Mouse (Mus musculus) splenic B cell, adult 2 months (primary cell): ENCODE results near the gene Olfr806.

Experiments used
- DNase-seq: peaks from one replicate; pipeline ENCODE4 v3.0.0-alpha.2; 2011; ENCODE audit warnings: low read depth, low spot score
- H3K27me3 ChIP-seq: 2 replicates; pipeline ENCODE4 v1.6.1; 2012; ENCODE audit warnings: mild to moderate bottlenecking, low read length, moderate library complexity, mixed read lengths; ENCODE audit not compliant: control insufficient read depth, poor library complexity, insufficient read depth, severe bottlenecking
- H3K36me3 ChIP-seq: 2 replicates; pipeline ENCODE4 v1.6.1; 2012; ENCODE audit warnings: mild to moderate bottlenecking, low read length, moderate library complexity, mixed read lengths; ENCODE audit not compliant: control insufficient read depth, poor library complexity, insufficient read depth, severe bottlenecking

The Olfr806 gene

DNA sequence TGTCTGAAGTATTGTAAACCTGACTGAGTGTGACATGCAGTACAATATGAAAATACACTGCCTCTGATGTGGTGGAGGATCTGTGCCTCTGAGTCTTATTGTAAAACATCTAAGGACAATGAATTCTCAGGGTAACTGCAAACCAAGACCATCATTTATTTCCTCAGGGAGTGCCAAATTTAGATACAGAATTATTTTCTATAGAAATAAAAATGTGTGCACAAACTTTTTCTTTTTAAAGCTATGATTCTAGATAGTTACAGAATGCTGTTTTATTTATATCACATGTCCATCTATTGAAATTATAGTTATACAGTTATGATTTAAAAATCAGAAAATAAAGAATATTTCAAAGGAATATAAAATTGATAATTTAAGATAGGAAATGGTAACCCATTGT lies at the start of gene Olfr806:
Gene Olfr806 (minus strand): TSS at position 101 of the 400 bp plus-strand sequence.
- DNase-seq, result no peak
- H3K27me3 ChIP-seq, result no peaks in the 10 kb centered on the region

DNA sequence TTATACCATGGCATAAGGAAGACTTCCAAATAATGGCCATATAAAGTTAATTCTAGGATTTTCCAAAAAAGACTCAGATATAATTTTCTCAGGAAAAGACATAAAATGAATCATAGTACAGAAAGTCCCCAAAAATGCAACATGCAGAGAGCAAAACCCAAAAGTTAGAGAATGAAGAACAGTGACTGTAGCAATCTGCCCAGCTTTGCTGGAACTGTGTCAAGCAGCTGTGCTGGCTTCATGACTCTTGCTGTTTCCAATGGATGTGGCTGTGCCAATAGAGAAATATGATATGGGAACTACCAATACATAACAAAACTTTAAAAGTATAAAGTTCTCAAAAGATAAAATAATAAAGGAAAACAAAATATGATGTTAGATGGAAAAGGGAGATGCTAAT lies 36.4 kb upstream of the Olfr806 start:
- H3K27me3 ChIP-seq, result no peaks in the 10 kb centered on the region
- no peaks in the 10 kb centered on the region for H3K36me3 ChIP-seq
- DNase-seq, result no peak

More for the DNA sequence above, at the start of gene Olfr806:
- H3K36me3 ChIP-seq, result no peaks in the 10 kb centered on the region

DNA sequence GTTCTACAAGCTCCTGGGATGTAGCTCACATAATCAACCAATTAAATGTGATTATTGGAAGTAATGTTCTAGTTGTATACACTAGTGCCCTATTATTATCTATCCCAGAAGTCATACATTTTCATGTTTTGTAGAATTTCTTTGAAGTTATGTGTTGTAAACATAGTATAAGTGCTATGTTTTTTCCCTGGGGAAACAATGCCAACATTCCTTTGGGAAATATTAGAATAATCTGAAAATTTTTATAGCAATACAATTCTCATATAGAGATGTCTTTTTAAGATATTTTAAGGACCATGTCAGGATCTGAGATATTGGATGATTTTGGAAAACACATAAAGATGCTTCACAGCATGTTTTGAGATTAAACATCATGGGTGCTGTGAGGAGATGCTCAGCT lies 32.6 kb upstream of the Olfr806 start, which contains the start of gene Olfr809:
Gene Olfr809 (plus strand): TSS at position 301 of the 400 bp plus-strand sequence.
- no peaks in the 10 kb centered on the region for H3K27me3 ChIP-seq
- DNase-seq, result no peak
- H3K36me3 ChIP-seq, result no peaks in the 10 kb centered on the region

DNA sequence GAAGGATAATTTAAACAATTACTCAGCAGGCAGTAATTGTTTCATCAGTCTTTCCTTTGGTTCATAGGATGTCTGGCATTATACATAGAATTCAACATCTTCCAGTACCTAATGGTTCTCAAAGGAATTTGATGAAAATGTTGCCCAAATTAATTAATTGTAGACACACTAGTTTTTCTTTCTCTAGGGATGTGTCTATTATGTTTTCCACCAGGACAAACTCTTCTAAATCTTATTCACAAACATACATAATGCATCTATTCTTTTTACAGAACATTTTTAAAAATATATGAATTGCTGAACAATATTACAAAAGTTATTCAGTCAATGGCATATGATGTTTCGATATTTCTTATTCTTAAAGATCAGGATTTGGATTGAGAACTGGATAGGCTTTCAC lies 23.5 kb upstream of the Olfr806 start, which contains the start of gene Olfr808:
Gene Olfr808 (plus strand): TSS at position 301 of the 400 bp plus-strand sequence.
- Histone ChIP-seq H3K36me3 (no peaks in the 10 kb centered on the region), H3K27me3 (no peaks in the 10 kb centered on the region)
- DNase-seq, result no peak

DNA sequence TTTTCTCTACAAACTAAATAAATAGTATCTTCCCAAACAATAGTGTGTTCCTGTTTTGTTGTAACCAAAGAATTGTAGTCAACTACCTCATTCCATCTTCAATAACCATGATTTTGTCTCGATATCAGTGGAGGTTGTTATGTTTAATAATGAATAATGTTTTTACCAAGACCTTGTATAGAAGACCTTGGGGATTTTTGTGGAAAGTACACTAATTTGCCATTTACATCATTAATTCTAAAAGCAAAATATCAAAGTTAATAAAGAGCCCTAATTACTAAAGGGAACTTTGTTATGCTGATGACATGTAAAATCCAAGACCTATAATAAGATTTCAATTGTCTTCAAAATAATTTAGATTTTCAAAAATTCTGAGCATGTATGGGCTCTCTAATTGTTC lies 16.0 kb upstream of the Olfr806 start, which contains the start of gene Olfr807:
Gene Olfr807 (minus strand): TSS at position 101 of the 400 bp plus-strand sequence.
- H3K36me3 ChIP-seq, result no peaks in the 10 kb centered on the region
- no peak for DNase-seq
- no peaks in the 10 kb centered on the region for H3K27me3 ChIP-seq

DNA sequence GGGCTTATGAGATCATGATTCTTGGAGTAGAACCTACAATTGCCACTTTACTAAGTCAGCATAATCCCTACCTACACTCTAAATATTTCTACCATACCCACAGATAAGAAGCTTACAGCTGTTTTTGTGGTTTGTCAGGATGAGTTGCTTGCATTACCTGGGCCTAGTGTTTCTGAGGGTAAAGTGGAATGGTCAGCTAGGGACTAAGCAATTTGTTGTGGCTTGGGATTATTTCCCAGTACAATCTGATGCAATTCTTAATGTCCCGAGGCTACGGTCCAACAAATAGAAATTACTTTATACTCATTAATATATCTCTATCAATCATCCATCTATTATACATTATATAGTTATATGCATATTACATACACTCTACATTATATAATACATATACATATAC lies 12.4 kb downstream of the Olfr806 start, which contains the start of gene Olfr805:
Gene Olfr805 (minus strand): TSS at position 101 of the 400 bp plus-strand sequence.
- no peaks in the 10 kb centered on the region for H3K36me3 ChIP-seq
- no peaks in the 10 kb centered on the region for H3K27me3 ChIP-seq
- no peak for DNase-seq

DNA sequence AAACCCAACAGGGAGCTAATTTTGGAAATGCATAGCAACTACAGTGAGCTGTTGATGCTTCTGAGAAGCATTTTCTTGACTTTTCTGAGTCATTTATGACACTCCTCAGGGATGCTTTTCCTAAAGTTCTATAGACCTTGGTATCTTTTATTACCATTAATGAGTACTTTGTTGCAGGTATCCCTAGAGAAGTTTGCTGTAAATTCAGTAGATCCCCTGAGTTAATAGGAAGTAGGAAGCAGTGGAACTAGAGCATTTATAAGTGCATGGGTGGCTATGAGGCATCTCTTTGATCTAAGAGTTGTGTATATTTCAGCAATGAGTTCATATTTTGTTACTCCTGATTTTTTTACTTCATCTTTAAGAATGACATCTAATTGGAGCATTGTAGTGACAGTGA lies 38.8 kb downstream of the Olfr806 start, which contains the start of gene Olfr804:
Gene Olfr804 (plus strand): TSS at position 301 of the 400 bp plus-strand sequence.
- Histone ChIP-seq H3K27me3 (no peaks in the 10 kb centered on the region), H3K36me3 (no peaks in the 10 kb centered on the region)
- no peak for DNase-seq

DNA sequence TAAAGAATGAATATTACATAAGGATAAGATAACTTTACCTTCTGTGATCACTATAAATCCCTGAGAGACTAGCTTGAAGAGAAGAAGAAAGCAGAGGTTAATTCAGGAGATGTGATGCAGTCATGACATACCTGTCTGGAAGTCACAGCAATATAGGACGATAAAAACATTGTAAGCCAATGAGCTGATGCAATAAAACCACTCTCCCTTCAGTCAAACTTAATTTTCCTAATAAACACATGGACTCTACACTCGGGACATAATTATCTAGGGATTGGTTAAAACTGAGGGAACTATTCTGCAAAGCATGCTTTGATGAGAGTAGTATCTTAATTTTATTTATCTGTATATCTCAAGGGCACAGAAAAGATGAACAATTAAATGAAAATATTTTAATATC lies 47.5 kb downstream of the Olfr806 start, which contains the start of gene Olfr803:
Gene Olfr803 (minus strand): TSS at position 101 of the 400 bp plus-strand sequence.
- Histone ChIP-seq H3K27me3 (no peaks in the 10 kb centered on the region), H3K36me3 (no peaks in the 10 kb centered on the region)
- no peak for DNase-seq

DNA sequence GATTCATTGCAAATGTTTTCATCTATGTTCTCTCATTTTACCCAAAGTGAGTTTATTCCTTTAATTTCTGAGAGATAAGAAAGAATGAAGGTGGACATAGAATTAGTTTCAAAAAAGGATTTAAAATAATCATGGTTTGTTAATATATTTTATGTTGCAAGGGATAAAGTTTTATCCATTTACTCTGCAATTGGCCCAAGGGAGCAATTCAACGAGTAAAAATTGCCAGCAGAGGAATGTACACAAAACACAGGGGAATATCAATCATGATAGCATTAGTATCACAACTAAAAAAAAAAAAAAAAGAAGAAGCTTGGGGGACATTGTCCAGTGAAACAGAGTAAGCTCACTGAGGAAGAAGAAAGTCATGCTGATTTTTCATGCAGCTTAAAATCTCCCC lies 53.7 kb downstream of the Olfr806 start, which contains the start of gene Olfr802:
Gene Olfr802 (minus strand): TSS at position 101 of the 400 bp plus-strand sequence.
- no peaks in the 10 kb centered on the region for H3K36me3 ChIP-seq
- no peak for DNase-seq
- H3K27me3 ChIP-seq, result no peaks in the 10 kb centered on the region
